Mouse (Mus musculus) midbrain, embryonic 12.5 days (tissue): ENCODE results near the gene Pld2. TPM values are rescaled to one million over a fixed set of nuclear protein-coding genes. Genes with fewer than 3 reads are reported as not detected.

ENCODE experiments used
- ATAC-seq: fragments of 200-750 bp; cut with Nextera tagmentation; 2 replicates; pipeline ENCODE4 v1.8.0; 2017; ENCODE audit warnings: low read depth, moderate TSS enrichment, moderate library complexity; ENCODE audit not compliant: low FRiP score
- H3K27ac ChIP-seq: fragments of 300-500 bp; sonication (generic); replicated peaks from 2 replicates; pipeline ENCODE4 v1.5.1; 2016; ENCODE audit warnings: mild to moderate bottlenecking
- H3K27me3 ChIP-seq: fragments of 300-500 bp; sonication (generic); 2 replicates; pipeline ENCODE4 v1.6.1; 2016; ENCODE audit warnings: mild to moderate bottlenecking
- H3K36me3 ChIP-seq: fragments of 300-500 bp; sonication (generic); 2 replicates; pipeline ENCODE4 v1.6.1; 2016
- H3K4me1 ChIP-seq: fragments of 300-500 bp; sonication (generic); 2 replicates; pipeline ENCODE4 v1.6.1; 2016
- H3K4me2 ChIP-seq: fragments of 300-500 bp; sonication (generic); replicated peaks from 2 replicates; pipeline ENCODE4 v1.6.1; 2016; ENCODE audit warnings: mild to moderate bottlenecking, moderate library complexity
- H3K4me3 ChIP-seq: fragments of 300-500 bp; sonication (generic); 2 replicates; pipeline ENCODE4 v1.5.1; 2016; ENCODE audit warnings: mild to moderate bottlenecking
- H3K9ac ChIP-seq: fragments of 300-500 bp; sonication (generic); replicated peaks from 2 replicates; pipeline ENCODE4 v1.6.1; 2016; ENCODE audit warnings: mild to moderate bottlenecking, moderate library complexity
- H3K9me3 ChIP-seq: fragments of 300-500 bp; sonication (generic); 2 replicates; pipeline ENCODE4 v1.6.1; 2016; ENCODE audit warnings: mild to moderate bottlenecking
- WGBS: fragments of 180-500 bp; shearing (Covaris S2); methylation state at CpG from one replicate; pipeline ENCODE4 v1.1.7; 2016; 5-methylcytosine and 5-hydroxymethylcytosine counted together
- polyA plus RNA-seq: library from polyadenylated mRNA; unstranded; fragments of >200 nt; fragmentation: Nextera tagmentation; extraction: Ambion mirVana; gene quantifications from 2 replicates; pipeline ENCODE4 v1.2.1, GENCODE M21; 2016

Pld2 gene
- polyA plus RNA-seq = 4.0 and 5.7 TPM in 2 replicates

- Histone ChIP-seq H3K4me3 (peak within 1 kb of the TSS; percentile 49), H3K27ac (no peak within 1 kb of the TSS)
These were observed at the start of gene Pld2 for GRCm38 (mm10) chr11:70539877-70540587. TSS of gene Pld2 (plus strand) at chr11:70540064.

GRCm38 (mm10) chr11:70499566-70500475 is 40.0 kb upstream of the Pld2 start:
- no peak for ATAC-seq
- Histone ChIP-seq H3K4me1 (no peaks in the 10 kb centered on the region), H3K9me3 (no peaks in the 10 kb centered on the region), H3K27me3 (no peaks in the 10 kb centered on the region), H3K9ac (no peak overlapping the region), H3K4me2 (no peak overlapping the region), H3K36me3 (no peaks in the 10 kb centered on the region), H3K4me3 (no peak overlapping the region), H3K27ac (no peak overlapping the region)
- WGBS = 70% methylated on average over 14 of the region's 14 CpGs

More at GRCm38 (mm10) chr11:70539877-70540587, at the start of gene Pld2:
- WGBS = under 1% methylated on average over 60 of the region's 65 CpGs
- Histone ChIP-seq H3K9me3 (no peaks in the 10 kb centered on the region), H3K36me3 (no peaks in the 10 kb centered on the region), H3K4me2 (peak within 1 kb of the TSS; percentile 71), H3K27me3 (peaks cover 45% of the 10 kb centered on the region), H3K9ac (peak within 1 kb of the TSS; percentile 50), H3K4me1 (0 out of 2 replicates have a peak, but pooled peaks cover 8% of the 10 kb centered on the region)
- ATAC-seq = peak; percentile 77

DNA sequence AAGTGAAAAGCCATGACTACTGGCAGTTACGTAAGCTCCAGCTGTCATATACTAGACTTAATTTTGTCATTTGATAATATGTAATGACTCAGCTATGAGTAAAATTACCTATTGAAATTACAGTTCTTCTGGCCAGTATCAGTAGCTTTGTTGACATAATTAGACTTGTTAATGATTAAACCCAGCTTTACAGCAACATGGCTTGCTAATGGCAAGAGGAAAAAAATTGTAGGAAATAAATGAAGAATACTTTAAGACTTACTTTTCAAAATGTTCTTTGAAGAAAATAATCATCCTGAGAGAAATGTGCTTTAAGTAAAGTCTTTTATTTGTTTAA is 39.4 kb upstream of the Pld2 start:
- ATAC-seq = no peak
- WGBS = 95% methylated on average over 1 of the region's 1 CpGs

DNA sequence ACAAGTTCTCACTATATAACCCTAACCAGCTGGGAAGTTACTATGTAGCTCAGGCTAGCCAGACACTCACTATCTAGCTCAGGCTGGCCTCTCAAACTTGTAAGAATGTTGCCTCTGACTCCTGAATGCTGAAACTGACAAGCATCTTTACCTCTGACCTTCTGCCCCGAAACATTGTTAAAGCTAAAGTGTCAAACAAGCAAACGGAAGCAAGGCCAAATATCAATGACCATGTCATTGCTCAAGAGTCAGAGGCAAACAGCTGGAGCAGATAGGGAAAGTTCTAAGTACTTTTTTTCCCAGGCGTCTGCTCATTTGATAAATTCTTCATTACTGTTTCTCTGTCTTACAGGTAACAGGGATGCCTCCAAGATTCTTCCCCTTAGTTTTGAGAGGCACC is 37.8 kb upstream of the Pld2 start:
- no peaks in the 10 kb centered on the region for H3K36me3 ChIP-seq
- H3K4me2 ChIP-seq = no peak overlapping the region
- no peaks in the 10 kb centered on the region for H3K4me1 ChIP-seq
- WGBS = 71% methylated on average over 3 of the region's 3 CpGs
- ATAC-seq = no peak
- no peaks in the 10 kb centered on the region for H3K9me3 ChIP-seq
- peaks cover 8% of the 10 kb centered on the region; the same call in 1 of the 2 replicates for H3K27me3 ChIP-seq
- H3K4me3 ChIP-seq = no peak overlapping the region
- no peak overlapping the region for H3K27ac ChIP-seq
- no peak overlapping the region for H3K9ac ChIP-seq

More for the DNA sequence above, 39.4 kb upstream of the Pld2 start:
- Histone ChIP-seq H3K9me3 (no peaks in the 10 kb centered on the region), H3K4me2 (no peak overlapping the region), H3K36me3 (no peaks in the 10 kb centered on the region), H3K4me3 (no peak overlapping the region), H3K9ac (no peak overlapping the region), H3K27ac (no peak overlapping the region), H3K4me1 (no peaks in the 10 kb centered on the region), H3K27me3 (0 out of 2 replicates have a peak, but pooled peaks cover 5% of the 10 kb centered on the region)

DNA sequence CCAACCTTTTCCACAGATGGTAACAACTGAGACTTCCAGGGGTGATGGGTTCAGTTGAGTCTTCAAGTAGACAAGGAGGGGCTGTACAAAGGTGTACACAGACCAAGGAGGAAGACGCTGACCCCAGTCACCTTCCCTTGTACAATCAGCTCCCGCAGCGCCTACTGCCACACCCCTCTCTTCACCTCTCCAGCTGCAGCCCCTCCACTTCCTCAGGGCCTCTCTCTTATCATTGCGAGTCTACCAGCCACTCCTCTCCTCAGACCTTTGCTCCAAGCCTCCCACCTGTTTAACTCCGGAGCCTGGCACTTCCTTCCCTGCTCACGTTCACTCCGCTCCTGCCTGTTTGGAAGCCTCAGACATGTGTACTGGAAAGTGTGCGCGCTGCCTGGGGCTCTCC is 34.9 kb upstream of the Pld2 start, which contains the start of gene Tm4sf5:
Gene Tm4sf5, plus strand, starts transcription at position 275 of the 400 bp plus-strand sequence.
- no peak for ATAC-seq
- no peak within 1 kb of the TSS for H3K4me2 ChIP-seq
- no peaks in the 10 kb centered on the region for H3K9me3 ChIP-seq
- H3K36me3 ChIP-seq = no peaks in the 10 kb centered on the region
- peaks cover 20% of the 10 kb centered on the region for H3K27me3 ChIP-seq
- no peak within 1 kb of the TSS for H3K27ac ChIP-seq
- 77% methylated on average over 9 of the region's 9 CpGs for WGBS
- H3K4me1 ChIP-seq = peaks cover 5% of the 10 kb centered on the region
- no peak within 1 kb of the TSS for H3K9ac ChIP-seq
- no peak within 1 kb of the TSS for H3K4me3 ChIP-seq

GRCm38 (mm10) chr11:70506385-70506784 is 33.5 kb upstream of the Pld2 start:
- no peak for ATAC-seq
- no peak overlapping the region for H3K4me2 ChIP-seq
- H3K4me1 ChIP-seq = peaks cover 6% of the 10 kb centered on the region
- no peaks in the 10 kb centered on the region for H3K9me3 ChIP-seq
- H3K4me3 ChIP-seq = no peak overlapping the region
- H3K27ac ChIP-seq = no peak overlapping the region
- H3K9ac ChIP-seq = no peak overlapping the region
- H3K36me3 ChIP-seq = no peaks in the 10 kb centered on the region
- 36% methylated on average over 4 of the region's 4 CpGs for WGBS
- H3K27me3 ChIP-seq = peaks cover 29% of the 10 kb centered on the region

DNA sequence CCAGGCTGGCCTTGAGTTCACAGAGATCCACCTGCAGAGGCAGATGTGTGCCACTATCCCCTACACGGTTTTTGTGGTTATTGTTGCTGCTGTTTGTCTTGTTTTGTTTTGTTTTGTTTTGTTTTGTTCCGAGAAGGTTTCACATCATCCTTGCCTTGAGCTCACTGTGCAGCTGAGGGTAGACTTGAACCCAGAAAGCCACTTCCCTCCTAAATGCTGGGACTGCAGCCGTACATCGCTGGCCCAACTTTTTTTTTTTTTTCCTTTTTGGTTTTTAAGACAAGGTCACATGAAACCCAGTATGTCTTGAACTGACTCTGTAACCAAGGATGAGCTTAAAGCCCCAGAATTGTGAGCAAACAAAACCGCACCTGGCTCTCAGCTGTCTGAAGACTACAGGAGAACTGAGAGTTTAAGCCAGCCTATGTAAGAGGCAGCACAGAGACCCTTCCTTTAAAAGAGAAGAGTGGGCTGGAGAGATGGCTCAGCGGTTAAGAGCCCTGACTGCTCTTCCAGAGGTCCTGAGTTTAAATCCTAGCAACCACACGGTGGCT is 32.8 kb upstream of the Pld2 start:
- H3K4me2 ChIP-seq = no peak overlapping the region
- H3K27ac ChIP-seq = no peak overlapping the region
- H3K27me3 ChIP-seq = peaks cover 29% of the 10 kb centered on the region
- no peak overlapping the region for H3K9ac ChIP-seq
- 73% methylated on average over 7 of the region's 7 CpGs for WGBS
- no peaks in the 10 kb centered on the region for H3K9me3 ChIP-seq
- no peak for ATAC-seq
- H3K4me3 ChIP-seq = no peak overlapping the region
- no peaks in the 10 kb centered on the region for H3K36me3 ChIP-seq
- peaks cover 6% of the 10 kb centered on the region for H3K4me1 ChIP-seq

- Histone ChIP-seq H3K27ac (no peak overlapping the region), H3K4me3 (no peak overlapping the region), H3K9ac (peak overlapping the region; percentile 31; the same call in 1 of the 2 replicates), H3K36me3 (no peaks in the 10 kb centered on the region), H3K27me3 (peaks cover 28% of the 10 kb centered on the region), H3K4me2 (peak overlapping the region; percentile 43), H3K4me1 (peaks cover 6% of the 10 kb centered on the region), H3K9me3 (no peaks in the 10 kb centered on the region)
- no peak for ATAC-seq
- 12% methylated on average over 19 of the region's 19 CpGs for WGBS
These were observed 29.9 kb upstream of the Pld2 start for GRCm38 (mm10) chr11:70509753-70510564.

GRCm38 (mm10) chr11:70511242-70511641 is 28.6 kb upstream of the Pld2 start:
- Histone ChIP-seq H3K9me3 (no peaks in the 10 kb centered on the region), H3K4me1 (peaks cover 6% of the 10 kb centered on the region), H3K27me3 (peaks cover 20% of the 10 kb centered on the region), H3K9ac (no peak overlapping the region), H3K27ac (no peak overlapping the region), H3K36me3 (no peaks in the 10 kb centered on the region), H3K4me3 (no peak overlapping the region), H3K4me2 (no peak overlapping the region)
- no peak for ATAC-seq
- WGBS = 72% methylated on average over 2 of the region's 2 CpGs

DNA sequence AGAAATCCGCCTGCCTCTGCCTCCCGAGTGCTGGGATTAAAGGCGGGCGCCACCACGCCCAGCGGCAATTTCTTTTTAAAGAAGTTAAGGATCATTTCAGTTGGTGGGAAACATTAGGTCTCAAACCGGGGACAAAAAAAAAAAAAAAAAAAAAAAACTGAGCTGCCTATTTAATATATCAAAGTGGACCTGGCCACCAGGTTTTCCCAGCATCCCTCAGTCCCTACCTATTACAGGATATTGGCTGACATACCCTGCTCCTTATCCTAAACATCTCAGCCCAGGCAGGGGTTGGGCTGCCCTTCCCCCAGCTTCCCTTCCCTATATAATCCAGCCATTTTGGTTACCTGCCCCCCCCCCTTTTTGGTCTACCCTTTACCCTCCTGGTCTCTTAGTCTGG is 28.0 kb upstream of the Pld2 start:
- no peak for ATAC-seq
- H3K4me1 ChIP-seq = peaks cover 6% of the 10 kb centered on the region
- H3K27ac ChIP-seq = no peak overlapping the region
- no peaks in the 10 kb centered on the region for H3K36me3 ChIP-seq
- WGBS = 91% methylated on average over 7 of the region's 7 CpGs
- H3K4me3 ChIP-seq = no peak overlapping the region
- H3K27me3 ChIP-seq = peaks cover 20% of the 10 kb centered on the region
- no peak overlapping the region for H3K9ac ChIP-seq
- H3K4me2 ChIP-seq = no peak overlapping the region
- no peaks in the 10 kb centered on the region for H3K9me3 ChIP-seq

- H3K4me1 ChIP-seq = peaks cover 6% of the 10 kb centered on the region
- ATAC-seq = no peak
These were observed 27.0 kb upstream of the Pld2 start for GRCm38 (mm10) chr11:70512709-70513342.

More at GRCm38 (mm10) chr11:70512709-70513342, 27.0 kb upstream of the Pld2 start:
- WGBS = 75% methylated on average over 7 of the region's 7 CpGs
- no peak overlapping the region for H3K4me2 ChIP-seq
- H3K9ac ChIP-seq = no peak overlapping the region
- H3K36me3 ChIP-seq = no peaks in the 10 kb centered on the region
- peaks cover 20% of the 10 kb centered on the region for H3K27me3 ChIP-seq
- no peak overlapping the region for H3K4me3 ChIP-seq
- H3K9me3 ChIP-seq = no peaks in the 10 kb centered on the region
- H3K27ac ChIP-seq = no peak overlapping the region
